Mouse (Mus musculus) adrenal gland, adult (tissue): Measurements from ENCODE around the gene Pofut1.

ENCODE experiments used
- DNase-seq, 2 experiments: peaks; one replicate each; pipeline ENCODE4 v3.0.0; 2022 to 2023; ENCODE audit warnings: low spot score in 1 of 2; ENCODE audit not compliant: inconsistent age in 2 of 2

Gene Pofut1

GRCm38 (mm10) chr2:153241250-153242014 lies at the start of gene Pofut1, which contains the start of gene Plagl2:
Gene Pofut1 (plus strand): TSS chr2:153241533.
Gene Plagl2 (minus strand): TSS chr2:153241426.
- DNase-seq, result peak; percentile 94 to 96

GRCm38 (mm10) chr2:153194255-153194654 lies 47.1 kb upstream of the Pofut1 start:
- no peak for DNase-seq

GRCm38 (mm10) chr2:153198485-153198884 lies 42.8 kb upstream of the Pofut1 start:
- peak; percentile 47 to 64 for DNase-seq

- DNase-seq, result no peak
These were observed 42.2 kb upstream of the Pofut1 start for GRCm38 (mm10) chr2:153199114-153199513.

- DNase-seq, result peak; percentile 83 to 90
These were observed 38.6 kb upstream of the Pofut1 start for GRCm38 (mm10) chr2:153202766-153203165.

GRCm38 (mm10) chr2:153208149-153208548 lies 33.2 kb upstream of the Pofut1 start:
- DNase-seq, result no peak

GRCm38 (mm10) chr2:153209286-153209685 lies 32.0 kb upstream of the Pofut1 start:
- DNase-seq, result peak; percentile 76 to 85

- no peak for DNase-seq
These were observed 29.9 kb upstream of the Pofut1 start for GRCm38 (mm10) chr2:153211451-153211850.

- no peak for DNase-seq
These were observed 28.0 kb upstream of the Pofut1 start for GRCm38 (mm10) chr2:153213351-153213750.

- DNase-seq, result no peak
These were observed 26.5 kb upstream of the Pofut1 start for GRCm38 (mm10) chr2:153214771-153215259.

GRCm38 (mm10) chr2:153215421-153215820 lies 25.9 kb upstream of the Pofut1 start:
- DNase-seq, result no peak

GRCm38 (mm10) chr2:153217826-153218340 lies 23.4 kb upstream of the Pofut1 start:
- DNase-seq, result no peak

- DNase-seq, result no peak
These were observed 22.8 kb upstream of the Pofut1 start for GRCm38 (mm10) chr2:153218516-153218915.

GRCm38 (mm10) chr2:153221620-153222019 lies 19.7 kb upstream of the Pofut1 start:
- DNase-seq, result no peak

- DNase-seq, result no peak
These were observed 19.2 kb upstream of the Pofut1 start for GRCm38 (mm10) chr2:153222130-153222529.

GRCm38 (mm10) chr2:153222566-153222965 lies 18.8 kb upstream of the Pofut1 start:
- no peak for DNase-seq

- peak; percentile 32 to 72 for DNase-seq
These were observed 16.3 kb upstream of the Pofut1 start, which contains the start of gene Tspyl3 for GRCm38 (mm10) chr2:153224946-153225594. Gene Tspyl3 (minus strand): TSS chr2:153225441.

- DNase-seq, result no peak
These were observed 15.8 kb upstream of the Pofut1 start for GRCm38 (mm10) chr2:153225595-153225953.

- no peak for DNase-seq
These were observed 13.4 kb upstream of the Pofut1 start for GRCm38 (mm10) chr2:153227959-153228358.

- no peak for DNase-seq
These were observed 12.8 kb upstream of the Pofut1 start for GRCm38 (mm10) chr2:153228523-153228922.

GRCm38 (mm10) chr2:153237193-153237592 lies 4.1 kb upstream of the Pofut1 start:
- DNase-seq, result no peak

- no peak for DNase-seq
These were observed 3.4 kb upstream of the Pofut1 start for GRCm38 (mm10) chr2:153237891-153238290.
